Mouse (Mus musculus): ENCODE measurements around the gene Rab3b. TPM values are rescaled to one million over a fixed set of nuclear protein-coding genes. Genes with fewer than 3 reads are reported as not detected.
"Not testable (repeated sequence)": the region's sequence is repeated elsewhere in the genome, so short reads cannot be mapped to it uniquely, and the experiment has no call there.

Rab3b gene
- total RNA-seq, 2 experiments from 2014 or later, result 79.7 to 81.2 TPM

GRCm38 (mm10) chr4:108902886-108903285 lies 24.0 kb downstream of the Rab3b start:
- no peak for TF ChIP-seq CTCF (IDR thresholded peaks at IDR 0.05)
- intact Hi-C loops (cut with DNase I), result no loop called here
- no peak for DNase-seq (ENCODE audit: extremely low spot score in 1 of 2, low spot score in 2 of 2)
- Histone ChIP-seq H3K27ac (no peak overlapping the region), H3K4me3 (no peak overlapping the region)

GRCm38 (mm10) chr4:108903346-108903745 lies 24.5 kb downstream of the Rab3b start:
- Histone ChIP-seq H3K27ac (no peak overlapping the region), H3K4me3 (no peak overlapping the region)
- TF ChIP-seq CTCF (IDR thresholded peaks at IDR 0.05), result no peak
- DNase-seq (ENCODE audit: extremely low spot score in 1 of 2, low spot score in 2 of 2), result no peak
- intact Hi-C loops (cut with DNase I), result no loop called here

- Histone ChIP-seq H3K4me3 (no peak overlapping the region), H3K27ac (no peak overlapping the region)
- intact Hi-C loops (cut with DNase I), result no loop called here
- no peak for TF ChIP-seq CTCF (IDR thresholded peaks at IDR 0.05)
- no peak for DNase-seq (ENCODE audit: extremely low spot score in 1 of 2, low spot score in 2 of 2)
Observed at GRCm38 (mm10) chr4:108904076-108904475, 25.2 kb downstream of the Rab3b start.

GRCm38 (mm10) chr4:108904790-108905189 lies 25.9 kb downstream of the Rab3b start:
- intact Hi-C loops (cut with DNase I), result no loop called here
- no peak for TF ChIP-seq CTCF (IDR thresholded peaks at IDR 0.05)
- Histone ChIP-seq H3K27ac (no peak overlapping the region), H3K4me3 (no peak overlapping the region)
- DNase-seq (ENCODE audit: extremely low spot score in 1 of 2, low spot score in 2 of 2), result no peak

DNA sequence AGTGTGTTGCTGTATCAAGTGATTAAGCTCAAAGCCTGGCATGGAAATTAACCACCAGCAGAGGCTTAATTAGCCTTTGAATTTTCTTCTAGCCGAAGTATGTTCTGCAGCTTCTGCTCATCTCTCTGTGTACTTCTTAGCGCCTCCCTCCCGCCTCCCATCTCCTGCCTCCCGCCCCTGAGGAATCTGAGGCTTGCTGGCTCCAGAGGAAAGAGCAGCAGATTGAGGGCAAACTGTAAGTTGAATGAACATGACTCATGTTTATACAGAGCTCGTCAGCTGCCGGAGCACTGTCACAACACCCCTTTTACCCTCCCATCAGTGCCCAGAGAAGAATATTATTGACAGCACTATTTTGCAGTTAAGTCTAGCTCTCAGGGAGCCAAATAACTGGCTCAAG lies 27.0 kb downstream of the Rab3b start:
- H3K27ac ChIP-seq, result no peak overlapping the region; the same call in 1 of the 2 replicates
- intact Hi-C loops (cut with DNase I), result no loop called here
- H3K4me3 ChIP-seq, result no peak overlapping the region
- DNase-seq (ENCODE audit: extremely low spot score in 1 of 2, low spot score in 2 of 2), result peak in 1 of 2 experiments; percentile 40
- no peak for TF ChIP-seq CTCF (IDR thresholded peaks at IDR 0.05)

DNA sequence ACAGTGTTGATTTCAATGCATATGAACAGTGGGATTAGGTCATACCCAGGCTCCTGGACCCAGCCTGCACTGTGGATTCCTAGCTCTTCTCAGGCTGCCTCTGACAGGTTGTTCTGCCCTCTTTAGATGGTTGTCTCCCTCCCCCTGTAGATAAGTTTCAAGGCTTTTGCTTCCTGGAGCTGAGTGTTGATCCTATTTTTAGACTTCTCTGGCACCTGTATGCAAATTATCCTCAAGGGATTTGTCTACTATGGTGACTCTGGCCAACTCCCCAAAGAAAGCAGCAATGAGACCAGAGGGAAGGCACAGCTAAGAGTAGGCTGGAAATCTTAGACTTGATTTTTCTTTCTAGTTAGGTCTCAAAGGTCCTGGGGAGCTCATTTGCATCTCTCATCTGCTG lies 28.6 kb downstream of the Rab3b start:
- no peak for TF ChIP-seq CTCF (IDR thresholded peaks at IDR 0.05)
- Histone ChIP-seq H3K4me3 (no peak overlapping the region), H3K27ac (no peak overlapping the region)
- intact Hi-C loops (cut with DNase I), result no loop called here
- DNase-seq (ENCODE audit: extremely low spot score in 1 of 2, low spot score in 2 of 2), result no peak

DNA sequence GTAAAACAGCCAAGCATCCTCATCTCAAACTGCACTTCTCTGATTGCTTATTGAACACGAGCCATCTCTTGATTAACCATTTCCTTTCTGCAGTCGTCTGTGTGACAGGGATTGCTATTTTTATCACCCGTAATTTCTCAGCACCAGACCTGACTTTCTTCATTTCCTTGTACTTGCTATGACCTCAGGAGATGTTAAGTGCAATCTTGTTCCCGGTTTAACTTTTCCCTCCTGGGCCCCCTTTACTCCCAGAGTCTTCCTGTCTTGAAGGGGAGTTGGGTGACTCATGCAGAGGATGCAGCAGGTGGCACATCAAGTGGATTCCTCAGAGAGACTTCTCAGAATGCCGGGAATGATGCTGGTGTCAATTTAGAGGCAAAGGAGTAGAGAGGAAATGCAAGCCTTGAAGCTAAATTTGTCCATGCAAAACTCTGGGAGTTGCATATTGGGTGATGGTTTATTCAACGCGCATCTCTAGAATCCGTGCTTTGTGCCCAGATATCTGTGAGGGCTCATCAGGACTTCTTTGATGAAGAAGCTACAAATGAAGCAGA lies 31.1 kb downstream of the Rab3b start:
- intact Hi-C loops (cut with DNase I), result no loop called here
- Histone ChIP-seq H3K4me3 (no peak overlapping the region), H3K27ac (no peak overlapping the region)
- DNase-seq (ENCODE audit: extremely low spot score in 1 of 2, low spot score in 2 of 2), result peak in 1 of 2 experiments; percentile 21
- TF ChIP-seq CTCF (IDR thresholded peaks at IDR 0.05), result no peak

GRCm38 (mm10) chr4:108911866-108912265 lies 33.0 kb downstream of the Rab3b start:
- Histone ChIP-seq H3K27ac (no peak overlapping the region), H3K4me3 (no peak overlapping the region)
- intact Hi-C loops (cut with DNase I), result no loop called here
- DNase-seq (ENCODE audit: extremely low spot score in 1 of 2, low spot score in 2 of 2), result no peak
- TF ChIP-seq CTCF (IDR thresholded peaks at IDR 0.05), result no peak

DNA sequence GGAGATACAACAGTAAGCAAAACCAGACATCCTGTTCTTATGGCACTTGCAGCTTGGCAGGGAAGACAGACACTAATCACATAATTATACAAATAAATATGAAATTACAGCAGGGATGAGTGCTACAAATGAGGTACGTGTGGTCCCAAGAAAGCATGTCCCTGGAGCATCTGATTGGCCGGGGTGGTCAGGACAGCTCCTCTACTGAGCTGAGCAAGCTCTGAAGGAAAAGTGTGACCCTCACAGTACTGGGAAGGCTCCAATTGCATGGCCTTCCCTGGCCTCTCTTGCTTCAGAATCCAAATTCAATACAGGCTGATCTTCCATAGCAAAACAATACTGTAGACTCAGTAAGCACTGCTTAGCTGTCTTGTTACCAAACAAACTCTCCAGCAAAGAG lies 34.3 kb downstream of the Rab3b start:
- Histone ChIP-seq H3K27ac (no peak overlapping the region), H3K4me3 (no peak overlapping the region)
- intact Hi-C loops (cut with DNase I), result no loop called here
- TF ChIP-seq CTCF (IDR thresholded peaks at IDR 0.05), result no peak
- no peak for DNase-seq (ENCODE audit: extremely low spot score in 1 of 2, low spot score in 2 of 2)

GRCm38 (mm10) chr4:108914391-108914790 lies 35.5 kb downstream of the Rab3b start:
- no peak for TF ChIP-seq CTCF (IDR thresholded peaks at IDR 0.05)
- intact Hi-C loops (cut with DNase I), result no loop called here
- no peak overlapping the region for H3K4me3 ChIP-seq
- no peak for DNase-seq (ENCODE audit: extremely low spot score in 1 of 2, low spot score in 2 of 2)
- H3K27ac ChIP-seq, result no peak overlapping the region

- Histone ChIP-seq H3K27ac (0 out of 2 replicates have a peak overlapping the region, but pooled peaks have one; percentile 19), H3K4me3 (no peak overlapping the region)
- TF ChIP-seq CTCF (IDR thresholded peaks at IDR 0.05), result no peak
- DNase-seq (ENCODE audit: extremely low spot score in 1 of 2, low spot score in 2 of 2), result no peak
- intact Hi-C loops (cut with DNase I), result no loop called here
Observed at GRCm38 (mm10) chr4:108915101-108915500, 36.2 kb downstream of the Rab3b start.

DNA sequence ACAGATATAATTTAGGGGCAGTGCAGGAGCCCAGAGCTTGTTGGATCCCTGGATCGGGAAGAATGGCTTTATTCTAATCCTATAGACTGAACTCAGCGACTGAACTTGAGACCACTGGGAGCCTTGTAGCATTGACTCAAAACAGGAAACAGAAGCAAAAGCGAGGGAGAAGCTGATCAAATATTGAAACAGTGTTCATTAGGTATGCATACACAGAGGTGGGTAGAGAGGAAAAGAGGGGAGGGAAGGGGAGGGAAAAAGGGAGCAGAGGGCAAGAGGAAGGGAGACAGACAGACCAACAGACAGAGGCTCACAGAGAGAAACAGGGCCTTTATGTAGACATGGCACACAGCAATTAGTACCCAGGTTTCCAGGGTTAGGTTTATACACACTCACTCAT lies 38.8 kb downstream of the Rab3b start:
- no peak for TF ChIP-seq CTCF (IDR thresholded peaks at IDR 0.05)
- H3K27ac ChIP-seq, result no peak overlapping the region
- H3K4me3 ChIP-seq, result no peak overlapping the region
- no peak for DNase-seq (ENCODE audit: extremely low spot score in 1 of 2, low spot score in 2 of 2)
- intact Hi-C loops (cut with DNase I), result no loop called here

DNA sequence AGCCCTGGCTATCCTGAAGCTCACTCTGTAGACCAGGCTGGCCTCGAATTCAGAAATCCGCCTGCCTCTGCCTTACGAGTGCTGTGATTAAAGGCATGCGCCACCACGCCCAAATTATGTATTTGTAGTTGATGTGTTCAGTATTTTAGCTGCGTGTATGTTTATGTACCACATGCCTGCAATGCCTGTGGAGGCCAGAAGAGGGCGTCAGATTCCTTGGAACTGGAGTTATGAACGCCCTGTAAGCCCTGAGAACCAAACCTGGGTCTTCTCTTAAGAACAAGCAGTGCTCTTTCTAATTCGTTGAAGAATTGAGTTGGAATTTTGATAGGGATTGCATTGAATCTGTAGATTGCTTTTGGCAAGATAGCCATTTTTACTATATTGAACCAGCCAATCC lies 49.1 kb downstream of the Rab3b start:
- H3K27ac ChIP-seq; H3K4me3 ChIP-seq; DNase-seq (ENCODE audit: extremely low spot score in 1 of 2, low spot score in 2 of 2); intact Hi-C loops (cut with DNase I): not testable (repeated sequence)

Data from left cerebral cortex, adult 2 months (tissue).